14 mouse cellular contexts compared by ENCODE assay signal in genomic region chr5:136895529-136895963, GRCm38 (mm10). TPM values are rescaled to one million over a fixed set of nuclear protein-coding genes. Genes with fewer than 3 reads are reported as not detected.
DNase-seq lines count a peak whose midpoint lies in the region; ATAC-seq and TF ChIP-seq lines count a peak whose summit lies in the region.
"Had no signal": no experiment of that assay in that cellular context is flagged by ENCODE, and none has a peak within 500 bp of the region (broad histone marks: within the 10 kb centered on the region; RNA-seq: fewer than 3 reads in every experiment).

No protein-coding gene starts in this region.

- H3K4me2 ChIP-seq in kidney, embryonic 15.5 days: peak overlapping the region; percentile 26
- no peak overlapping the region for H3K4me2 ChIP-seq in intestine, postnatal 0 days (replicated peaks; ENCODE audit: low read depth)
- H3K4me2 ChIP-seq: midbrain, embryonic 12.5 days had no signal

- H3K9ac ChIP-seq in kidney, embryonic 15.5 days: no peak overlapping the region
- no peak overlapping the region for H3K9ac ChIP-seq in intestine, postnatal 0 days (ENCODE audit: low read depth, low read length)
- H3K9ac ChIP-seq: midbrain, embryonic 12.5 days had no signal

- H3K4me1 ChIP-seq in kidney, embryonic 15.5 days: peaks cover 11% of the 10 kb centered on the region; the same call in 1 of the 2 replicates
- no peaks in the 10 kb centered on the region for H3K4me1 ChIP-seq in kidney, adult 2 months (ENCODE audit: control insufficient read depth, insufficient read depth, low read length)
- peaks cover 3% of the 10 kb centered on the region for H3K4me1 ChIP-seq in testis, adult 2 months (ENCODE audit: control insufficient read depth, insufficient read depth, low read length)
- H3K4me1 ChIP-seq in intestine, postnatal 0 days (replicated peaks; ENCODE audit: control insufficient read depth, insufficient read depth, low read length): no peaks in the 10 kb centered on the region
- H3K4me1 ChIP-seq: midbrain, embryonic 12.5 days had no signal

- H3K9me3 ChIP-seq in kidney, embryonic 15.5 days (replicated peaks): no peaks in the 10 kb centered on the region
- H3K9me3 ChIP-seq in intestine, postnatal 0 days (ENCODE audit: control insufficient read depth): no peaks in the 10 kb centered on the region
- H3K9me3 ChIP-seq: heart, embryonic 10.5 days; midbrain, embryonic 12.5 days had no signal

- 51% methylated on average over 10 of the region's 10 CpGs for WGBS in kidney, embryonic 15.5 days
- 42% methylated on average over 10 of the region's 10 CpGs for WGBS in kidney, adult 2 months
- 52% methylated on average over 10 of the region's 10 CpGs for WGBS in intestine, postnatal 0 days

- H3K27me3 ChIP-seq in kidney, embryonic 15.5 days: no peaks in the 10 kb centered on the region
- no peaks in the 10 kb centered on the region for H3K27me3 ChIP-seq in kidney, adult 2 months (replicated peaks; ENCODE audit: control insufficient read depth, insufficient read depth, low read length)
- no peaks in the 10 kb centered on the region; the same call in 1 of the 2 replicates for H3K27me3 ChIP-seq in testis, adult 2 months (ENCODE audit: control insufficient read depth, insufficient read depth, low read length)
- H3K27me3 ChIP-seq in intestine, postnatal 0 days (replicated peaks; ENCODE audit: control insufficient read depth, insufficient read depth, low read length): no peaks in the 10 kb centered on the region
- H3K27me3 ChIP-seq: midbrain, embryonic 12.5 days had no signal

- no peak for TF ChIP-seq CTCF in kidney, adult 2 months (conservative IDR thresholded peaks at IDR 0.05; ENCODE audit: insufficient read depth, insufficient read length, low read depth, low read length)
- peak; percentile 66; the same call in 1 of the 2 replicates for TF ChIP-seq CTCF in testis, adult 2 months (IDR thresholded peaks at IDR 0.05; ENCODE audit: control insufficient read depth, insufficient read depth, insufficient replicate concordance, low read depth, low read length)
- TF ChIP-seq CTCF in intestine, postnatal 0 days (IDR thresholded peaks at IDR 0.05; ENCODE audit: low read depth): peak; percentile 47

- no peak for ATAC-seq in kidney, embryonic 15.5 days (replicated peaks; ENCODE audit: low FRiP score)
- ATAC-seq in intestine, postnatal 0 days: no peak
- no peak for ATAC-seq in inflammation-experienced regulatory T-cells, adult 6 months

- no peak for DNase-seq in kidney, adult 2 months
- no peak for DNase-seq in testis, postnatal 10 days (ENCODE audit: low spot score)
- no peak for DNase-seq in thymus, postnatal 14 days
- DNase-seq in gastrocnemius, postnatal 4 days (ENCODE audit: low spot score in 2 of 2): no peak
- DNase-seq: cerebellum, adult 2 months; kidney, adult 9 months; layer of hippocampus, postnatal 36 days had no signal

- no peak overlapping the region for H3K4me3 ChIP-seq in kidney, embryonic 15.5 days (replicated peaks)
- H3K4me3 ChIP-seq in kidney, adult 2 months (ENCODE audit: insufficient read depth, low read depth, low read length): no peak overlapping the region
- H3K4me3 ChIP-seq in testis, adult 2 months (ENCODE audit: control insufficient read depth, low read depth, low read length): no peak overlapping the region
- no peak overlapping the region for H3K4me3 ChIP-seq in intestine, postnatal 0 days (ENCODE audit: low read depth, low read length)
- H3K4me3 ChIP-seq: heart, embryonic 10.5 days; midbrain, embryonic 12.5 days had no signal

- H3K36me3 ChIP-seq in kidney, embryonic 15.5 days: no peaks in the 10 kb centered on the region
- no peaks in the 10 kb centered on the region for H3K36me3 ChIP-seq in kidney, adult 2 months (ENCODE audit: control insufficient read depth, insufficient read depth, low read length)
- no peaks in the 10 kb centered on the region for H3K36me3 ChIP-seq in testis, adult 2 months (ENCODE audit: control insufficient read depth, insufficient read depth, low read length)
- no peaks in the 10 kb centered on the region for H3K36me3 ChIP-seq in intestine, postnatal 0 days (ENCODE audit: control insufficient read depth, insufficient read depth)
- H3K36me3 ChIP-seq: heart, embryonic 10.5 days; midbrain, embryonic 12.5 days had no signal

- H3K27ac ChIP-seq in kidney, embryonic 15.5 days: peak overlapping the region; percentile 39
- H3K27ac ChIP-seq in kidney, adult 2 months (ENCODE audit: insufficient read depth, low read depth, low read length): no peak overlapping the region
- H3K27ac ChIP-seq in testis, adult 2 months (ENCODE audit: control insufficient read depth, insufficient read depth, low read depth, low read length): no peak overlapping the region
- no peak overlapping the region for H3K27ac ChIP-seq in intestine, postnatal 0 days (ENCODE audit: low read depth, low read length)
- H3K27ac ChIP-seq: heart, embryonic 10.5 days; midbrain, embryonic 12.5 days had no signal

- TF ChIP-seq POLR2A in kidney, adult 2 months (IDR thresholded peaks at IDR 0.05; ENCODE audit: low read depth, low read length): no peak
- TF ChIP-seq POLR2A in testis, adult 2 months (IDR thresholded peaks at IDR 0.05; ENCODE audit: control insufficient read depth, low read depth, low read length): no peak

RNA-seq across cellular contexts. Expression of gene Ift22, which starts 12.4 kb away (rescaled TPM):
- polyA plus RNA-seq in kidney, embryonic 15.5 days (2015; fragmentation: Nextera tagmentation; extraction: Ambion mirVana): 74.0 and 78.8 TPM in 2 replicates
- polyA plus RNA-seq in kidney, adult 2 months (2012; rRNA removed): 23.3 and 26.5 TPM in 2 replicates
- polyA plus RNA-seq in testis, adult 2 months (2012; rRNA removed): 133 TPM in 2 replicates
- polyA plus RNA-seq in intestine, postnatal 0 days (2015; fragmentation: Nextera tagmentation; extraction: Ambion mirVana): 24.7 and 25.2 TPM in 2 replicates
- 10 to 100 TPM in 2 of 3 experiments, 1 to 10 TPM in 1; 8.0 to 13.1 (median 11.1) TPM for polyA plus RNA-seq in inflammation-experienced regulatory T-cells, adult 6 months (2017; shearing (Covaris generic))
- 10 to 100 TPM; 11.7 to 13.8 TPM for total RNA-seq in gastrocnemius, postnatal 4 days (2021)

RNA-seq across cellular contexts. Expression of gene Col26a1, which starts 12.5 kb away (rescaled TPM):
- 51.1 and 62.5 TPM in 2 replicates for polyA plus RNA-seq in kidney, embryonic 15.5 days (2015; fragmentation: Nextera tagmentation; extraction: Ambion mirVana)
- 5.6 and 8.5 TPM in 2 replicates for polyA plus RNA-seq in kidney, adult 2 months (2012; rRNA removed)
- 134 and 135 TPM in 2 replicates for polyA plus RNA-seq in testis, adult 2 months (2012; rRNA removed)
- 2.2 and 2.7 TPM in 2 replicates for polyA plus RNA-seq in intestine, postnatal 0 days (2015; fragmentation: Nextera tagmentation; extraction: Ambion mirVana)
- polyA plus RNA-seq in inflammation-experienced regulatory T-cells, adult 6 months (2017; shearing (Covaris generic)): not detected
- total RNA-seq in gastrocnemius, postnatal 4 days (2021): 10 to 100 TPM; 51.4 to 54.9 TPM
- total RNA-seq: hematopoietic stem cell, adult 5-6 weeks had no signal

RNA-seq across cellular contexts. Expression of gene Fis1, which starts 57.5 kb away (rescaled TPM):
- polyA plus RNA-seq in kidney, embryonic 15.5 days (2015; fragmentation: Nextera tagmentation; extraction: Ambion mirVana): 284 and 294 TPM in 2 replicates
- polyA plus RNA-seq in kidney, adult 2 months (2012; rRNA removed): 276 and 313 TPM in 2 replicates
- polyA plus RNA-seq in testis, adult 2 months (2012; rRNA removed): 71.3 and 76.5 TPM in 2 replicates
- 318 and 324 TPM in 2 replicates for polyA plus RNA-seq in intestine, postnatal 0 days (2015; fragmentation: Nextera tagmentation; extraction: Ambion mirVana)
- polyA plus RNA-seq in inflammation-experienced regulatory T-cells, adult 6 months (2017; shearing (Covaris generic)): 100 to 1,000 TPM; 413 to 465 (median 425) TPM
- 100 to 1,000 TPM; 150 to 163 TPM for total RNA-seq in gastrocnemius, postnatal 4 days (2021)
